Mouse (Mus musculus) liver (tissue): Measurements from ENCODE around the gene Olfr320.
"Not testable (repeated sequence)": the region's sequence is repeated elsewhere in the genome, so short reads cannot be mapped to it uniquely, and the experiment has no call there.

Experiments used
- DNase-seq: peaks from one replicate; pipeline ENCODE4 v3.0.0-alpha.2; 2020; ENCODE audit warnings: mixed read lengths

Gene Olfr320

GRCm38 (mm10) chr11:58680799-58681198 is at the start of gene Olfr320:
Gene Olfr320 (plus strand): TSS chr11:58681099.
- no peak for DNase-seq

- DNase-seq, result no peak
These were observed 46.0 kb upstream of the Olfr320 start for GRCm38 (mm10) chr11:58634878-58635277.

GRCm38 (mm10) chr11:58636376-58636977 is 44.4 kb upstream of the Olfr320 start:
- peak; percentile 78 for DNase-seq

GRCm38 (mm10) chr11:58638176-58638701 is 42.7 kb upstream of the Olfr320 start:
- DNase-seq, result no peak

- DNase-seq, result peak; percentile 80
These were observed 40.5 kb upstream of the Olfr320 start, which contains the start of gene Trim58 for GRCm38 (mm10) chr11:58640272-58640867. Gene Trim58 (plus strand): TSS chr11:58640465.

- peak; percentile 78 for DNase-seq
These were observed 39.8 kb upstream of the Olfr320 start for GRCm38 (mm10) chr11:58641057-58641456.

- peak; percentile 90 for DNase-seq
These were observed 39.1 kb upstream of the Olfr320 start for GRCm38 (mm10) chr11:58641638-58642358.

GRCm38 (mm10) chr11:58643350-58643749 is 37.5 kb upstream of the Olfr320 start:
- peak; percentile 93 for DNase-seq

GRCm38 (mm10) chr11:58655151-58655550 is 25.7 kb upstream of the Olfr320 start:
- no peak for DNase-seq

GRCm38 (mm10) chr11:58658596-58658995 is 22.3 kb upstream of the Olfr320 start, which contains the start of gene Olfr322:
Gene Olfr322 (plus strand): TSS chr11:58658782.
- no peak for DNase-seq

GRCm38 (mm10) chr11:58669252-58669651 is 11.6 kb upstream of the Olfr320 start:
- DNase-seq, result no peak

- no peak for DNase-seq
These were observed 9.1 kb upstream of the Olfr320 start for GRCm38 (mm10) chr11:58671825-58672224.

- DNase-seq, result no peak
These were observed 18.0 kb downstream of the Olfr320 start, which contains the start of gene Olfr319 for GRCm38 (mm10) chr11:58698862-58699261. Gene Olfr319 (plus strand): TSS chr11:58699162.

GRCm38 (mm10) chr11:58709086-58709485 is 28.2 kb downstream of the Olfr320 start:
- DNase-seq, result no peak

- not testable (repeated sequence) for DNase-seq
These were observed 36.8 kb downstream of the Olfr320 start for GRCm38 (mm10) chr11:58717723-58718122.

- DNase-seq, result no peak
These were observed 38.8 kb downstream of the Olfr320 start for GRCm38 (mm10) chr11:58719701-58720100.

- DNase-seq, result no peak
These were observed 43.0 kb downstream of the Olfr320 start, which contains the start of gene Olfr318 for GRCm38 (mm10) chr11:58723914-58724313. Gene Olfr318 (minus strand): TSS chr11:58724014.

- DNase-seq, result not testable (repeated sequence)
These were observed 47.2 kb downstream of the Olfr320 start for GRCm38 (mm10) chr11:58727896-58728650.

- DNase-seq, result no peak
These were observed 52.5 kb downstream of the Olfr320 start for GRCm38 (mm10) chr11:58733372-58733771.
